Mouse (Mus musculus): ENCODE data around the gene Naip5. TPM values are rescaled to one million over a fixed set of nuclear protein-coding genes. Genes with fewer than 3 reads are reported as not detected.
"Not testable (repeated sequence)": the region's sequence is repeated elsewhere in the genome, so short reads cannot be mapped to it uniquely, and the experiment has no call there.

The Naip5 gene
- polyA plus RNA-seq, 1 experiment from 2014 or later, result 0.08 TPM

DNA sequence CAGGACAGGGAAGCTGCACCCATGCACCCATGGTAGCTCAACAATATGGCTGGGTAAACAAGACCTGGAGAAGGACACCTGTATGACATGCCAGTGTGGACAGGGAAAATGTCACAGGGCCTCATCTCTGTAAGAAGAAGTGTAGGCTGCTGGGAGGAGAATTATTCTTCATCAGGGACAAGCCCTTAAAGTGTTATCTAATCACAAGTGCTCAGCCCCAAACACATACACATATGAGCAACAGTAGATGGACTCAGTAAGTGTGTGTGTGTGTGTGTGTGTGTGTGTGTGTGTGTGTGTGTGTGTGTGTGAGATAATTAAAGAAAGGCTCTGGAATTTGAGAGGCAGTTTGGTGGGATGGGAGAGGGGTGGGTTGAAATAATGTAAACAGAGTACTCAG is 45.3 kb downstream of the Naip5 start:
- H3K4me2 ChIP-seq (replicated peaks), result no peak overlapping the region
- no peak for ATAC-seq (replicated peaks)
- H3K9ac ChIP-seq (replicated peaks), result no peak overlapping the region
- no peaks in the 10 kb centered on the region for H3K36me3 ChIP-seq
- H3K4me3 ChIP-seq, result no peak overlapping the region
- no peaks in the 10 kb centered on the region for H3K9me3 ChIP-seq
- no peak overlapping the region for H3K27ac ChIP-seq (replicated peaks)
- no peaks in the 10 kb centered on the region for H3K4me1 ChIP-seq
- no peaks in the 10 kb centered on the region for H3K27me3 ChIP-seq

- Histone ChIP-seq H3K4me2 (replicated peaks) (no peak overlapping the region), H3K27me3 (no peaks in the 10 kb centered on the region), H3K4me3 (no peak overlapping the region), H3K9ac (replicated peaks) (no peak overlapping the region), H3K36me3 (no peaks in the 10 kb centered on the region), H3K4me1 (no peaks in the 10 kb centered on the region), H3K27ac (replicated peaks) (no peak overlapping the region), H3K9me3 (no peaks in the 10 kb centered on the region)
- ATAC-seq (replicated peaks), result no peak
- 83% methylated on average over 3 of the region's 3 CpGs for WGBS
These were observed 50.7 kb downstream of the Naip5 start for GRCm38 (mm10) chr13:100195421-100195820.

GRCm38 (mm10) chr13:100183111-100183510 is 63.0 kb downstream of the Naip5 start:
- H3K4me1 ChIP-seq; H3K27me3 ChIP-seq; H3K9me3 ChIP-seq; H3K4me2 ChIP-seq (replicated peaks); H3K9ac ChIP-seq (replicated peaks); H3K36me3 ChIP-seq; ATAC-seq (replicated peaks); H3K4me3 ChIP-seq; H3K27ac ChIP-seq (replicated peaks): not testable (repeated sequence)

DNA sequence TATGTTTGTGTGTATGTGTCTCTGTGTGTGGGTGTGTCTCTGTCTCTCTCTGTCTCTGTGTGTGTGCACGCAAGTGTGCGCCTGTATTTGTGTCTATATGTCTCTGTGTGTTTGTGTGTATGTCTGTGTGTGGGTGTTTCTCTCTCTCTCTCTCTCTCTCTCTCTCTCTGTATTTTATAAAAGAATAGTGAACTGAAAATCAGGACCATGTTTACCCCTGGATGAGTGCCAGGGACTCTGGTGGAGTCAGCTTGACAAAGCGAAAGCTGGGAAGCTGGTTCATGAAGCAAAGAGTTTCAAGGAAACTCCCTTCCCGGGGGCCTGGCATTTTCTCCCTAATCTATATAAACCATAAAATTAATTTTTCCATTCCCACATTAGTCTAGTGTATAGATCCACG is 71.8 kb downstream of the Naip5 start:
- not testable (repeated sequence) for H3K9ac ChIP-seq (replicated peaks); H3K27me3 ChIP-seq; H3K4me2 ChIP-seq (replicated peaks); H3K27ac ChIP-seq (replicated peaks); H3K4me3 ChIP-seq; ATAC-seq (replicated peaks); H3K4me1 ChIP-seq; H3K36me3 ChIP-seq; H3K9me3 ChIP-seq
- WGBS, result 92% methylated on average over 4 of the region's 5 CpGs

GRCm38 (mm10) chr13:100166378-100166777 is 79.7 kb downstream of the Naip5 start:
- not testable (repeated sequence) for H3K36me3 ChIP-seq; H3K4me2 ChIP-seq (replicated peaks); H3K27me3 ChIP-seq; H3K4me1 ChIP-seq; H3K4me3 ChIP-seq; H3K9ac ChIP-seq (replicated peaks); H3K9me3 ChIP-seq; H3K27ac ChIP-seq (replicated peaks); ATAC-seq (replicated peaks)
- 80% methylated on average over 2 of the region's 2 CpGs for WGBS

GRCm38 (mm10) chr13:100162467-100162866 is 83.7 kb downstream of the Naip5 start:
- not testable (repeated sequence) for H3K27me3 ChIP-seq; H3K27ac ChIP-seq (replicated peaks); H3K4me2 ChIP-seq (replicated peaks); H3K4me3 ChIP-seq; H3K9me3 ChIP-seq; ATAC-seq (replicated peaks); H3K9ac ChIP-seq (replicated peaks); H3K36me3 ChIP-seq; H3K4me1 ChIP-seq

Other genes with a start within 250 kb of the Naip5 start
- gene Mccc2, start 230.7 kb downstream of the Naip5 start, polyA plus RNA-seq (2015; fragmentation: Nextera tagmentation; extraction: Ambion mirVana), result 32.1 and 38.6 TPM in 2 replicates
- 33.9 and 34.6 TPM in 2 replicates for gene Bdp1, start 142.3 kb downstream of the Naip5 start, polyA plus RNA-seq (2015; fragmentation: Nextera tagmentation; extraction: Ambion mirVana)
- gene Serf1, start 138.3 kb downstream of the Naip5 start, polyA plus RNA-seq (2015; fragmentation: Nextera tagmentation; extraction: Ambion mirVana), result 391 and 397 TPM in 2 replicates
- gene Smn1, start 121.5 kb downstream of the Naip5 start, polyA plus RNA-seq (2015; fragmentation: Nextera tagmentation; extraction: Ambion mirVana), result 44.6 and 47.8 TPM in 2 replicates
- gene Naip2, start 44.2 kb downstream of the Naip5 start, polyA plus RNA-seq (2015; fragmentation: Nextera tagmentation; extraction: Ambion mirVana), result 0.05 TPM in 1 of 2 replicates, not detected in the other
- gene Naip6, start 71.4 kb upstream of the Naip5 start, polyA plus RNA-seq (2015; fragmentation: Nextera tagmentation; extraction: Ambion mirVana), result 0.05 TPM in 2 replicates
- not detected in 2 replicates for gene Naip1, start 206.5 kb upstream of the Naip5 start, polyA plus RNA-seq (2015; fragmentation: Nextera tagmentation; extraction: Ambion mirVana)
- 69.6 and 70.8 TPM in 2 replicates for gene Gtf2h2, start 246.3 kb upstream of the Naip5 start, polyA plus RNA-seq (2015; fragmentation: Nextera tagmentation; extraction: Ambion mirVana)

All from forebrain, embryonic 15.5 days (tissue).